Mouse (Mus musculus) lung, postnatal 0 days (tissue): Measurements from ENCODE around the gene Il11ra1.

Experiments
- CTCF ChIP-seq: IDR thresholded peaks from 2 replicates; pipeline ENCODE4 v1.5.1; 2016; ENCODE audit warnings: antibody characterized with exemption, mild to moderate bottlenecking
- EP300 ChIP-seq: IDR thresholded peaks from 2 replicates; pipeline ENCODE4 v1.6.1; 2016; ENCODE audit warnings: antibody characterized with exemption, mild to moderate bottlenecking, control low read depth

- no peak for TF ChIP-seq CTCF
- TF ChIP-seq EP300 = no peak
Observed at GRCm38 (mm10) chr4:41671500-41671899, 28.3 kb upstream of the Il11ra1 start.
